Mouse (Mus musculus) cerebellum, postnatal 36 days (tissue): ENCODE measurements at regions not wholly inside any gene's neighbourhood (a gene's known extent, or its start where the extent isn't known, plus 50 kb on each side); places are given as distances from the start of the nearest gene placed in this dataset.

Source experiments
- DNase-seq, 2 experiments: peaks; one replicate each; pipeline ENCODE4 v3.0.0; 2021 to 2022; ENCODE audit warnings: mixed read lengths in 2 of 2

DNA sequence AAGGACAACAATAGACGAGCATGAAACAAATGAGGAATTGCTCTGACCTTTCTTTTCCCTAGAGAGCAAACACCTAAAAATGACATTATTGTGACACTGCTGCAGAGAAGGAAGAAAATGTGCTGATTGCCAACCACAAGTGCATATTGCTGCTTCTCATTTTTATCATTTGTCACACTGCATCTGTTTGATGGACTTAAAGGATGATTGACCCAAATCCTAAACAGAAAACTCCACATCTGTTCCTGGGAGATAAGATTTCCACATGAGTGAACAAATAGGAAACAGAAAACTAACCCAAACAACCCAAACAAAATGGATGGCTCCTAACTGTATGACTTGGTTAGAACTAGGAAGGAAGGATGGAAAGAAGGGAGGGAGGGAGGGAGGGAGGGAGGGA lies 118.5 kb downstream of the Ccdc50 start:
- DNase-seq = no peak

DNA sequence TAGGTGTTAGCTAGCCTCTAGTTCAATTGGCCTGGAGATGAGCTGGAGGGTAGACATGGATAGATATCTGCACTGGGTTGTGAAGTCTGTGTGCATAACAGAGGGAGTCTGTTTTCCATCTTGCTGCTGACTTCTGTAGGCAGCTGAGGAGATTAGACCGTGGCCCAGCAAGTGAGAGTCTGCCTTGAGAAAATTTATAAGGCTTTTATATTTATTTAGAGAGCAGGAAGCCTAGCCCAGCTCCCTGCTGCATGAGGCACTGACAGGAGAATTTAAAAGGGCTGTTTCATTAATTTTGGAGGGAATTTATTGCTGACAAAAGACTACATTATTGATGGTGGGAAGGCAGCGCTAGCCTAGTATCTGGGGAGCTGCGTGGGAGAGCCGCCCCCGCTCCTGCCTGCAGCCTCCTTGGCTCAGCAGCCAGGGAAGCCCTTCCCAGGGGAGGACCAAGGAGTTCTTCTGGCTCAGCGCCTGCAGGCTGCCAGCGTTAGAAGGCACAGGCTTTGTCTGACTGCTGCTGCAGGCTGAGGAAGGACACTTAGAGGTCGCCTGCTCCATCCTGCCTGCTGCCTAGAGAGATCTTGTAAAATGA lies 135.0 kb downstream of the Ccdc50 start:
- DNase-seq = peak; percentile 33 to 45

DNA sequence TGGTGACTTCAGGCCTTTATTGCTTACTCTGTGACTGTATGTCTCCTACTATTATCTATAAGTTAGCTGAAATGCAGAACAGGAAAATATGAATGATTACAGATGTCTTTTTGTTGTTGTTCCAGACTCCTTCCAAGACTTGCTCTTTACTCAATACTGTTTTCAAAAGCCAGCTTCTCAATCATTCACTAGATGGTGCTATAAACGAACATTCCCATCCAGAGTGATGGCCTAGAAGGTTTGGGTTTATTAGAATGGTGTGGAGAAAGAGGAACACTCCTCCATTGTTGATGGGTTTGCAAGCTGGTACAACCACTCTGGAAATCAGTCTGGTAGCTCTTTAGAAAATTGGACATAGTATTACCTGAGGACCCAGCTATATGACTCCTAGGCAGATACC lies 138.0 kb downstream of the Ccdc50 start:
- DNase-seq = no peak

DNA sequence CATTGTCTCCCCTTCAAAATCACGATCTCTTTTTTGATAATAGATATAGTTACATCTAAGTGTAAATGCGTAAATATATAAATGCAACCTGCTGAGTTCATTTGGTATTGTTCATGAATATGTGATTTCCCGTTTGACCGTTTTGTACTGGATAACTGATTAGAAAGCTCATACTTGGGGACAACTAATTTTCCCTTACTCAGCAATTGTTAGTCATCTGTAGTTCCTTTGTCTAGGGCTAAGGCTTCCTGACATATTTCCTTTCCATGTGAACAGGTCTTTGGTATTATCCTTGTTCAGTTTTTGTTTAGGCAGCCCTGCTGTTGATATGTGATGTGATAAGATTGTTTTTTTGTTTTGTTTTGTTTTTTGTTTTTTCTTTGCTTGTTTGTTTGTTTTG lies 142.0 kb downstream of the Ccdc50 start:
- no peak for DNase-seq
